Mouse (Mus musculus) limb, embryonic 10.5 days (tissue): Measurements from ENCODE around the gene Smtnl1. TPM values are rescaled to one million over a fixed set of nuclear protein-coding genes. Genes with fewer than 3 reads are reported as not detected.

ENCODE experiments used
- polyA plus RNA-seq: library from polyadenylated mRNA; unstranded; fragments of >200 nt; fragmentation: Nextera tagmentation; extraction: Ambion mirVana; gene quantifications from 2 replicates; pipeline ENCODE4 v1.2.1, GENCODE M21; 2016

Smtnl1 gene
- polyA plus RNA-seq, 1 experiment from 2014 or later, result 0.56 TPM

Other genes with a start within 250 kb of the Smtnl1 start
- gene Ctnnd1, start 171.9 kb downstream of the Smtnl1 start, polyA plus RNA-seq, result 38.2 and 40.0 TPM in 2 replicates
- 0.20 and 0.58 TPM in 2 replicates for gene Btbd18, start 163.6 kb downstream of the Smtnl1 start, polyA plus RNA-seq
- 507 and 566 TPM in 2 replicates for gene Selenoh, start 151.9 kb downstream of the Smtnl1 start, polyA plus RNA-seq
- gene Gm28635, start 144.6 kb downstream of the Smtnl1 start, polyA plus RNA-seq, result not detected in 2 replicates
- 41.1 and 43.4 TPM in 2 replicates for gene Med19, start 144.2 kb downstream of the Smtnl1 start, polyA plus RNA-seq
- gene Tmx2, start 143.5 kb downstream of the Smtnl1 start, polyA plus RNA-seq, result 115 and 132 TPM in 2 replicates
- gene Zdhhc5, start 107.5 kb downstream of the Smtnl1 start, polyA plus RNA-seq, result 33.7 and 34.3 TPM in 2 replicates
- 57.8 and 58.8 TPM in 2 replicates for gene Clp1, start 95.3 kb downstream of the Smtnl1 start, polyA plus RNA-seq
- 5.7 and 9.6 TPM in 2 replicates for gene Ypel4, start 88.6 kb downstream of the Smtnl1 start, polyA plus RNA-seq
- 7.6 and 8.2 TPM in 2 replicates for gene Gm19426, start 79.0 kb downstream of the Smtnl1 start, polyA plus RNA-seq
- 9.3 and 10.8 TPM in 2 replicates for gene Serping1, start 47.2 kb downstream of the Smtnl1 start, polyA plus RNA-seq
- gene Ube2l6, start 23.8 kb downstream of the Smtnl1 start, polyA plus RNA-seq, result 17.6 and 19.2 TPM in 2 replicates
- 64.5 and 71.0 TPM in 2 replicates for gene Timm10, start 4.3 kb upstream of the Smtnl1 start, polyA plus RNA-seq
- 36.6 and 42.6 TPM in 2 replicates for gene Slc43a1, start 16.2 kb upstream of the Smtnl1 start, polyA plus RNA-seq
- gene Rtn4rl2, start 64.1 kb upstream of the Smtnl1 start, polyA plus RNA-seq, result 0.74 and 1.0 TPM in 2 replicates
- gene Slc43a3, start 113.9 kb upstream of the Smtnl1 start, polyA plus RNA-seq, result 30.4 and 32.8 TPM in 2 replicates
- 0.18 TPM in 1 of 2 replicates, not detected in the other for gene Prg2, start 157.8 kb upstream of the Smtnl1 start, polyA plus RNA-seq
- gene Prg3, start 165.6 kb upstream of the Smtnl1 start, polyA plus RNA-seq, result 0.15 TPM in 1 of 2 replicates, not detected in the other
- 421 and 433 TPM in 2 replicates for gene Ssrp1, start 214.6 kb upstream of the Smtnl1 start, polyA plus RNA-seq
- gene P2rx3, start 214.8 kb upstream of the Smtnl1 start, polyA plus RNA-seq, result 2.1 and 2.8 TPM in 2 replicates
- 28.7 and 32.0 TPM in 2 replicates for gene Tnks1bp1, start 225.4 kb upstream of the Smtnl1 start, polyA plus RNA-seq